Mouse (Mus musculus): ENCODE data around the gene Bak1. TPM values are rescaled to one million over a fixed set of nuclear protein-coding genes. Genes with fewer than 3 reads are reported as not detected.
A peak's percentile ranks its signal among the peaks of the same experiment; 100 is the strongest.

Bak1 gene
- polyA plus RNA-seq, 1 experiment, result 113 TPM

- Histone ChIP-seq H3K27me3 (ENCODE audit: control insufficient read depth, insufficient read depth, insufficient read length) (no peaks in the 10 kb centered on the region), H3K4me2 (ENCODE audit: low read depth) (no peak overlapping the region), H3ac (ENCODE audit: control insufficient read depth, insufficient read length) (no peak overlapping the region), H3K4me3 (no peak overlapping the region), H3K79me2 (ENCODE audit: control insufficient read depth, insufficient read depth) (peaks cover 32% of the 10 kb centered on the region), H3K36me3 (ENCODE audit: control insufficient read depth, insufficient read depth) (no peaks in the 10 kb centered on the region)
- TF ChIP-seq REST (IDR thresholded peaks at IDR 0.05; ENCODE audit: insufficient read depth, insufficient read length) (no peak), E2F4 (IDR thresholded peaks at IDR 0.05; ENCODE audit: insufficient read depth) (no peak), MYOD1 (IDR thresholded peaks at IDR 0.05; ENCODE audit: control insufficient read depth in 1 of 3, insufficient read length in 2 of 3, low read depth in 2 of 3) (no peak), SRF (IDR thresholded peaks at IDR 0.05; ENCODE audit: control insufficient read depth, insufficient read length, low read depth) (no peak), TCF12 (IDR thresholded peaks at IDR 0.05; ENCODE audit: insufficient read depth, poor library complexity, severe bottlenecking) (no peak), CEBPB (IDR thresholded peaks at IDR 0.05; ENCODE audit: insufficient read depth, poor library complexity, severe bottlenecking) (no peak), TCF3 (IDR thresholded peaks at IDR 0.05; ENCODE audit: insufficient read length, low read depth) (no peak), MAX (IDR thresholded peaks at IDR 0.05; ENCODE audit: low read depth) (no peak), USF1 (IDR thresholded peaks at IDR 0.05; ENCODE audit: low read depth) (no peak), MYOG (IDR thresholded peaks at IDR 0.05; ENCODE audit: control insufficient read depth in 1 of 3, insufficient read depth in 1 of 3, insufficient read length in 2 of 3, low read depth in 2 of 3) (no peak), POLR2A (IDR thresholded peaks at IDR 0.05; ENCODE audit: insufficient read length, low read depth) (no peak), POLR2AphosphoS2 (IDR thresholded peaks at IDR 0.05; ENCODE audit: insufficient read length, low read depth) (no peak)
Observed at GRCm38 (mm10) chr17:27061727-27062126, 32.9 kb upstream of the Bak1 start.

- TF ChIP-seq TCF12 (IDR thresholded peaks at IDR 0.05; ENCODE audit: insufficient read depth, poor library complexity, severe bottlenecking) (no peak), USF1 (IDR thresholded peaks at IDR 0.05; ENCODE audit: low read depth) (no peak), SRF (IDR thresholded peaks at IDR 0.05; ENCODE audit: control insufficient read depth, insufficient read length, low read depth) (no peak), TCF3 (IDR thresholded peaks at IDR 0.05; ENCODE audit: insufficient read length, low read depth) (no peak), MYOG (IDR thresholded peaks at IDR 0.05; ENCODE audit: control insufficient read depth in 1 of 3, insufficient read depth in 1 of 3, insufficient read length in 2 of 3, low read depth in 2 of 3) (no peak), CEBPB (IDR thresholded peaks at IDR 0.05; ENCODE audit: insufficient read depth, poor library complexity, severe bottlenecking) (no peak), REST (IDR thresholded peaks at IDR 0.05; ENCODE audit: insufficient read depth, insufficient read length) (no peak), E2F4 (IDR thresholded peaks at IDR 0.05; ENCODE audit: insufficient read depth) (no peak), POLR2AphosphoS2 (IDR thresholded peaks at IDR 0.05; ENCODE audit: insufficient read length, low read depth) (no peak), POLR2A (IDR thresholded peaks at IDR 0.05; ENCODE audit: insufficient read length, low read depth) (no peak), MYOD1 (IDR thresholded peaks at IDR 0.05; ENCODE audit: control insufficient read depth in 1 of 3, insufficient read length in 2 of 3, low read depth in 2 of 3) (no peak), MAX (IDR thresholded peaks at IDR 0.05; ENCODE audit: low read depth) (no peak)
- no peak overlapping the region for H3ac ChIP-seq (ENCODE audit: control insufficient read depth, insufficient read length)
- H3K4me2 ChIP-seq (ENCODE audit: low read depth), result no peak overlapping the region
- H3K27me3 ChIP-seq (ENCODE audit: control insufficient read depth, insufficient read depth, insufficient read length), result no peaks in the 10 kb centered on the region
- H3K36me3 ChIP-seq (ENCODE audit: control insufficient read depth, insufficient read depth), result no peaks in the 10 kb centered on the region
- no peak overlapping the region for H3K4me3 ChIP-seq
- peaks cover 32% of the 10 kb centered on the region for H3K79me2 ChIP-seq (ENCODE audit: control insufficient read depth, insufficient read depth)
Observed at GRCm38 (mm10) chr17:27060698-27061097, 31.9 kb upstream of the Bak1 start.

DNA sequence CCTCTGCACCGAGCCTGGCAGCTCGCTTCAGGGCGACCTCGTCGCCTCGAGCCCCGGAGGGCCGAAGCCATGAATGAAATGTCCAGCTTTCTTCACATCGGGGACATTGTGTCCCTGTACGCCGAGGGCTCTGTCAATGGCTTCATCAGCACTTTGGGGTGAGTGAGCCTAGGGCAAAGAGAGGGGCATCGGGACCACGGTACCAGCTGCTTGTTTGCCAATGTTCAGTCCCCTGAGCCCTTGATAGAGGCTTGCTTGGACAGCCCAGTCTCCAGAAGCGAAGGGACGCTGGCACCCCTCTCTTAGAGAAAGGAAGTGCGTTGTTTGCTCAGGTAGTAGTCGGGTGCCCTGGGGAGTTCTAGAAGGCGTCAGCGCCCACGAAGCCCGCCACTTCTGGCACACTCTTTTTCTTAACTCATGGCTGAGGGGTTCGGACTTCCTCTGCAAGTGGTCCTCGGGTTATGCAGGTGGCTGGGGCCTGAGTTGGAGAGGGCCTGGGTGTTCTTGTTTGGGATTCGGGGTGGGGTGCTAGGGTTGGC lies 28.8 kb upstream of the Bak1 start:
- Histone ChIP-seq H3K27me3 (ENCODE audit: control insufficient read depth, insufficient read depth, insufficient read length) (no peaks in the 10 kb centered on the region), H3K36me3 (ENCODE audit: control insufficient read depth, insufficient read depth) (no peaks in the 10 kb centered on the region), H3ac (ENCODE audit: control insufficient read depth, insufficient read length) (peak overlapping the region; percentile 58), H3K79me2 (ENCODE audit: control insufficient read depth, insufficient read depth) (peaks cover 31% of the 10 kb centered on the region), H3K4me3 (peak overlapping the region; percentile 42), H3K4me2 (ENCODE audit: low read depth) (peak overlapping the region; percentile 97)
- TF ChIP-seq TCF12 (IDR thresholded peaks at IDR 0.05; ENCODE audit: insufficient read depth, poor library complexity, severe bottlenecking), result no peak
- TF ChIP-seq CEBPB (IDR thresholded peaks at IDR 0.05; ENCODE audit: insufficient read depth, poor library complexity, severe bottlenecking), result no peak

DNA sequence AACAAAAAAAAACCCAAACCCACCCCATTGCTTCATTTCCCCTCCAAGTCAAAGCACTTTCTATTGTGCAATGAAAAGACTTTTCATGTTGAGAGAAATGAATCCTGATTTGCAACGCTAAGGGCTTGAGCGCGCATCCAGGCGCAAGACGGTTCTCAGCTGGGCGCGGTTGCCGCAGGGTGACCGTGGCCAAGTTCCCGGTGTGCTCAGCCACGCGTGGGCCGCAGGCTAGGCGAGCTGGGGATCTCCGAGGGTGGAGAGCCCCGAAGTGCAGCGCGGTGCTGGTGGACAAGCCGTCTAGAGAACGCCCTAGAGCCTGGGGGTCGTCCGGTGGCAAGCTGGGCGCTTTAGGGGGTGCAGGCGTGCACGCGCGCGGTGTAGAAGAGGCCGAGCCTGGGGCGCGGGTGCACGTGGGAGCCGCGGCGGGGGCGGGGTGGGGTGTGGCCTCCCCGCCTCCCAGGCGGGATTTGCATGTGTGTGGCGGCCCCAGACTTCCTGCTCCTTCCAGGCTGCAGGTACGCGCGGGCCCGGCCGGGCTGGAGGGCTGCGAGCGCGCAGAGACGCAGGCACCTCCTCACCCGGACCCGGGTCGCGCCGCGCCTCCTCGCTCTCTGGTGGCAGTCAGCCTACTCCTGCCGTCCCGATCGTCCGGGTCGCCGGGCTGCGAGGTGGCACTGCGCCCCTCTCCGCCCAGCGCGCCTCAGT lies 28.2 kb upstream of the Bak1 start, which contains the start of gene Itpr3:
TSS of gene Itpr3 (plus strand) at position 493 of the 705 bp plus-strand sequence.
- peak; percentile 72 for TF ChIP-seq POLR2AphosphoS2 (IDR thresholded peaks at IDR 0.05; ENCODE audit: insufficient read length, low read depth)
- no peak for TF ChIP-seq TCF3 (IDR thresholded peaks at IDR 0.05; ENCODE audit: insufficient read length, low read depth)
- peak in 1 of 3 experiments; percentile 17 for TF ChIP-seq MYOG (IDR thresholded peaks at IDR 0.05; ENCODE audit: control insufficient read depth in 1 of 3, insufficient read depth in 1 of 3, insufficient read length in 2 of 3, low read depth in 2 of 3)
- TF ChIP-seq MYOD1 (IDR thresholded peaks at IDR 0.05; ENCODE audit: control insufficient read depth in 1 of 3, insufficient read length in 2 of 3, low read depth in 2 of 3), result peak in 1 of 3 experiments; percentile 5
- TF ChIP-seq POLR2A (IDR thresholded peaks at IDR 0.05; ENCODE audit: insufficient read length, low read depth), result peak; percentile 78
- peak within 1 kb of the TSS; percentile 42 for H3K4me3 ChIP-seq
- H3K27me3 ChIP-seq (ENCODE audit: control insufficient read depth, insufficient read depth, insufficient read length), result no peaks in the 10 kb centered on the region
- peak within 1 kb of the TSS; percentile 97 for H3K4me2 ChIP-seq (ENCODE audit: low read depth)
- H3ac ChIP-seq (ENCODE audit: control insufficient read depth, insufficient read length), result peak within 1 kb of the TSS; percentile 58
- peaks cover 24% of the 10 kb centered on the region for H3K79me2 ChIP-seq (ENCODE audit: control insufficient read depth, insufficient read depth)
- no peaks in the 10 kb centered on the region for H3K36me3 ChIP-seq (ENCODE audit: control insufficient read depth, insufficient read depth)

DNA sequence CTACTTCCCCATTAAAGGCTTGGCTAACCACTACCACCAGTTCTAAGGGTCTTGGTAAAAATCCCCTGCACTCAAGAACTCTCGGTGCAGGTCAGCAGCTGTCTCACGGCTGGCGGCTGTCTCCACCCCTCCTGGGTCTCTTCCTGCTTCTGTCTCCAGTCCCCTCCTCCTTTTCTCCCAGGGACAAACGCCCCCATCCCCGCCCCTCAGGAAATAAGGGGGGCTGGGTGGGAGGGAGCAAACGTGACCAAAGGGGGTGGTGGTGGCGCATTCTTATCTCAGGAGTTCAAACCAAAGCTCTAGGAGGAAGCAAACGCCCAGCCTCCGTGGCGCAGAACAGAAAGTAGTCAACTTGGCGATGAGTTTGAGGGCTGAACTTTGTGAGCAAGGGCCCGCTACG lies 27.4 kb upstream of the Bak1 start:
- TF ChIP-seq MYOG (IDR thresholded peaks at IDR 0.05; ENCODE audit: control insufficient read depth in 1 of 3, insufficient read depth in 1 of 3, insufficient read length in 2 of 3, low read depth in 2 of 3), result peak in 1 of 3 experiments; percentile 56
- peak; percentile 25 for TF ChIP-seq POLR2A (IDR thresholded peaks at IDR 0.05; ENCODE audit: insufficient read length, low read depth)
- no peak for TF ChIP-seq TCF3 (IDR thresholded peaks at IDR 0.05; ENCODE audit: insufficient read length, low read depth)
- TF ChIP-seq MYOD1 (IDR thresholded peaks at IDR 0.05; ENCODE audit: control insufficient read depth in 1 of 3, insufficient read length in 2 of 3, low read depth in 2 of 3), result peak in 1 of 3 experiments; percentile 66
- TF ChIP-seq TCF12 (IDR thresholded peaks at IDR 0.05; ENCODE audit: insufficient read depth, poor library complexity, severe bottlenecking), result no peak
- peak overlapping the region; percentile 97 for H3K4me2 ChIP-seq (ENCODE audit: low read depth)
- peak overlapping the region; percentile 42 for H3K4me3 ChIP-seq
- H3K36me3 ChIP-seq (ENCODE audit: control insufficient read depth, insufficient read depth), result no peaks in the 10 kb centered on the region
- peak overlapping the region; percentile 58 for H3ac ChIP-seq (ENCODE audit: control insufficient read depth, insufficient read length)
- H3K27me3 ChIP-seq (ENCODE audit: control insufficient read depth, insufficient read depth, insufficient read length), result no peaks in the 10 kb centered on the region
- H3K79me2 ChIP-seq (ENCODE audit: control insufficient read depth, insufficient read depth), result peaks cover 24% of the 10 kb centered on the region

Measured in myocyte (in vitro differentiated cells).